Mouse (Mus musculus): ENCODE measurements around the gene Cd151. TPM values are rescaled to one million over a fixed set of nuclear protein-coding genes. Genes with fewer than 3 reads are reported as not detected.

Gene Cd151
- polyA plus RNA-seq, 1 experiment from 2014 or later: 30.6 TPM

- no peak for ATAC-seq
- peak overlapping the region; percentile 85; the same call in 1 of the 2 replicates for H3K9ac ChIP-seq (ENCODE audit: low read depth, low read length)
- no peaks in the 10 kb centered on the region for H3K27me3 ChIP-seq (replicated peaks; ENCODE audit: control insufficient read depth, insufficient read depth, low read length)
- WGBS: 73% methylated on average over 9 of the region's 9 CpGs
- H3K9me3 ChIP-seq (ENCODE audit: control insufficient read depth, low read length): no peaks in the 10 kb centered on the region
- peaks cover 18% of the 10 kb centered on the region for H3K36me3 ChIP-seq (ENCODE audit: control insufficient read depth, insufficient read depth, low read length)
- H3K4me1 ChIP-seq (ENCODE audit: control insufficient read depth, insufficient read depth, low read length): peaks cover 31% of the 10 kb centered on the region
- peak overlapping the region; percentile 94 for H3K4me2 ChIP-seq (ENCODE audit: low read depth, low read length)
- H3K27ac ChIP-seq (ENCODE audit: low read length): peak overlapping the region; percentile 48
- no peak overlapping the region for H3K4me3 ChIP-seq (ENCODE audit: low read length)
Observed at GRCm38 (mm10) chr7:141435856-141436522, 31.2 kb upstream of the Cd151 start.

GRCm38 (mm10) chr7:141436523-141436892 is 30.7 kb upstream of the Cd151 start:
- H3K9me3 ChIP-seq (ENCODE audit: control insufficient read depth, low read length): no peaks in the 10 kb centered on the region
- peaks cover 31% of the 10 kb centered on the region for H3K4me1 ChIP-seq (ENCODE audit: control insufficient read depth, insufficient read depth, low read length)
- no peaks in the 10 kb centered on the region for H3K27me3 ChIP-seq (replicated peaks; ENCODE audit: control insufficient read depth, insufficient read depth, low read length)
- H3K4me3 ChIP-seq (ENCODE audit: low read length): peak overlapping the region; percentile 75
- peaks cover 15% of the 10 kb centered on the region for H3K36me3 ChIP-seq (ENCODE audit: control insufficient read depth, insufficient read depth, low read length)
- ATAC-seq: no peak
- H3K9ac ChIP-seq (ENCODE audit: low read depth, low read length): peak overlapping the region; percentile 85
- 48% methylated on average over 2 of the region's 2 CpGs for WGBS
- peak overlapping the region; percentile 94 for H3K4me2 ChIP-seq (ENCODE audit: low read depth, low read length)
- peak overlapping the region; percentile 43 for H3K27ac ChIP-seq (ENCODE audit: low read length)

GRCm38 (mm10) chr7:141437178-141438120 is 29.7 kb upstream of the Cd151 start, which contains the start of gene Slc25a22:
Slc25a22 (minus strand) TSS chr7:141437892.
- Histone ChIP-seq H3K9me3 (ENCODE audit: control insufficient read depth, low read length) (no peaks in the 10 kb centered on the region), H3K27me3 (replicated peaks; ENCODE audit: control insufficient read depth, insufficient read depth, low read length) (no peaks in the 10 kb centered on the region), H3K4me3 (ENCODE audit: low read length) (peak within 1 kb of the TSS; percentile 75), H3K4me1 (ENCODE audit: control insufficient read depth, insufficient read depth, low read length) (peaks cover 35% of the 10 kb centered on the region), H3K9ac (ENCODE audit: low read depth, low read length) (peak within 1 kb of the TSS; percentile 85), H3K27ac (ENCODE audit: low read length) (peak within 1 kb of the TSS; percentile 43), H3K4me2 (ENCODE audit: low read depth, low read length) (peak within 1 kb of the TSS; percentile 94), H3K36me3 (ENCODE audit: control insufficient read depth, insufficient read depth, low read length) (peaks cover 10% of the 10 kb centered on the region)
- 6% methylated on average over 50 of the region's 53 CpGs for WGBS
- peak; percentile 82 for ATAC-seq

GRCm38 (mm10) chr7:141438201-141438968 is 28.8 kb upstream of the Cd151 start:
- Histone ChIP-seq H3K4me3 (ENCODE audit: low read length) (no peak overlapping the region), H3K9me3 (ENCODE audit: control insufficient read depth, low read length) (no peaks in the 10 kb centered on the region), H3K4me2 (ENCODE audit: low read depth, low read length) (no peak overlapping the region), H3K9ac (ENCODE audit: low read depth, low read length) (no peak overlapping the region; the same call in 1 of the 2 replicates), H3K36me3 (ENCODE audit: control insufficient read depth, insufficient read depth, low read length) (peaks cover 9% of the 10 kb centered on the region), H3K27ac (ENCODE audit: low read length) (no peak overlapping the region), H3K4me1 (ENCODE audit: control insufficient read depth, insufficient read depth, low read length) (peaks cover 44% of the 10 kb centered on the region), H3K27me3 (replicated peaks; ENCODE audit: control insufficient read depth, insufficient read depth, low read length) (no peaks in the 10 kb centered on the region)
- 90% methylated on average over 12 of the region's 12 CpGs for WGBS
- ATAC-seq: no peak

GRCm38 (mm10) chr7:141439140-141439679 is 28.0 kb upstream of the Cd151 start:
- Histone ChIP-seq H3K36me3 (ENCODE audit: control insufficient read depth, insufficient read depth, low read length) (peaks cover 5% of the 10 kb centered on the region; the same call in 1 of the 2 replicates), H3K4me1 (ENCODE audit: control insufficient read depth, insufficient read depth, low read length) (peaks cover 42% of the 10 kb centered on the region), H3K9me3 (ENCODE audit: control insufficient read depth, low read length) (no peaks in the 10 kb centered on the region), H3K4me3 (ENCODE audit: low read length) (no peak overlapping the region), H3K4me2 (ENCODE audit: low read depth, low read length) (no peak overlapping the region), H3K27ac (ENCODE audit: low read length) (no peak overlapping the region), H3K27me3 (replicated peaks; ENCODE audit: control insufficient read depth, insufficient read depth, low read length) (no peaks in the 10 kb centered on the region), H3K9ac (ENCODE audit: low read depth, low read length) (no peak overlapping the region)
- ATAC-seq: no peak
- 95% methylated on average over 10 of the region's 10 CpGs for WGBS

GRCm38 (mm10) chr7:141439811-141440210 is 27.4 kb upstream of the Cd151 start:
- ATAC-seq: no peak
- WGBS: 95% methylated on average over 11 of the region's 11 CpGs
- peaks cover 37% of the 10 kb centered on the region for H3K4me1 ChIP-seq (ENCODE audit: control insufficient read depth, insufficient read depth, low read length)

GRCm38 (mm10) chr7:141440613-141441012 is 26.6 kb upstream of the Cd151 start:
- H3K4me1 ChIP-seq (ENCODE audit: control insufficient read depth, insufficient read depth, low read length): peaks cover 30% of the 10 kb centered on the region
- H3K9me3 ChIP-seq (ENCODE audit: control insufficient read depth, low read length): no peaks in the 10 kb centered on the region
- WGBS: 23% methylated on average over 6 of the region's 6 CpGs
- H3K27ac ChIP-seq (ENCODE audit: low read length): no peak overlapping the region
- no peak overlapping the region for H3K9ac ChIP-seq (ENCODE audit: low read depth, low read length)
- no peaks in the 10 kb centered on the region for H3K27me3 ChIP-seq (replicated peaks; ENCODE audit: control insufficient read depth, insufficient read depth, low read length)
- H3K36me3 ChIP-seq (ENCODE audit: control insufficient read depth, insufficient read depth, low read length): peaks cover 5% of the 10 kb centered on the region; the same call in 1 of the 2 replicates
- H3K4me2 ChIP-seq (ENCODE audit: low read depth, low read length): no peak overlapping the region
- no peak for ATAC-seq
- H3K4me3 ChIP-seq (ENCODE audit: low read length): no peak overlapping the region

More at GRCm38 (mm10) chr7:141439811-141440210, 27.4 kb upstream of the Cd151 start:
- no peak overlapping the region for H3K4me2 ChIP-seq (ENCODE audit: low read depth, low read length)
- H3K9ac ChIP-seq (ENCODE audit: low read depth, low read length): no peak overlapping the region
- H3K4me3 ChIP-seq (ENCODE audit: low read length): no peak overlapping the region
- peaks cover 5% of the 10 kb centered on the region; the same call in 1 of the 2 replicates for H3K36me3 ChIP-seq (ENCODE audit: control insufficient read depth, insufficient read depth, low read length)
- H3K27me3 ChIP-seq (replicated peaks; ENCODE audit: control insufficient read depth, insufficient read depth, low read length): no peaks in the 10 kb centered on the region
- H3K27ac ChIP-seq (ENCODE audit: low read length): no peak overlapping the region
- no peaks in the 10 kb centered on the region for H3K9me3 ChIP-seq (ENCODE audit: control insufficient read depth, low read length)

GRCm38 (mm10) chr7:141441460-141441859 is 25.7 kb upstream of the Cd151 start:
- Histone ChIP-seq H3K4me1 (ENCODE audit: control insufficient read depth, insufficient read depth, low read length) (peaks cover 23% of the 10 kb centered on the region), H3K9me3 (ENCODE audit: control insufficient read depth, low read length) (no peaks in the 10 kb centered on the region)
- 88% methylated on average over 9 of the region's 9 CpGs for whole genome bisulfite sequencing

More at GRCm38 (mm10) chr7:141441460-141441859, 25.7 kb upstream of the Cd151 start:
- H3K9ac ChIP-seq (ENCODE audit: low read depth, low read length): peak overlapping the region; percentile 71; the same call in 1 of the 2 replicates
- no peak overlapping the region for H3K4me2 ChIP-seq (ENCODE audit: low read depth, low read length)
- H3K4me3 ChIP-seq (ENCODE audit: low read length): no peak overlapping the region
- H3K27ac ChIP-seq (ENCODE audit: low read length): no peak overlapping the region
- H3K27me3 ChIP-seq (replicated peaks; ENCODE audit: control insufficient read depth, insufficient read depth, low read length): no peaks in the 10 kb centered on the region
- ATAC-seq: no peak
- peaks cover 5% of the 10 kb centered on the region; the same call in 1 of the 2 replicates for H3K36me3 ChIP-seq (ENCODE audit: control insufficient read depth, insufficient read depth, low read length)
